Mouse (Mus musculus) MEL (cell line): Measurements from ENCODE around the gene Egf.

Experiments used
- CTCF ChIP-seq, 3 experiments: IDR thresholded peaks in 2 of 3; conservative IDR thresholded peaks in 1 of 3; 2 replicates each; pipeline ENCODE4 v1.5.1; 2011 to 2012; ENCODE audit warnings: low read length in 3 of 3, low read depth in 2 of 3, mild to moderate bottlenecking in 2 of 3, improper control_type of control experiment in 1 of 3, inconsistent platforms in 1 of 3, mixed read lengths in 1 of 3, moderate library complexity in 1 of 3; ENCODE audit not compliant: control insufficient read depth in 1 of 3, insufficient read depth in 1 of 3, poor library complexity in 1 of 3, severe bottlenecking in 1 of 3
- ELF1 ChIP-seq: IDR thresholded peaks from 2 replicates; pipeline ENCODE4 v1.6.1; 2014; ENCODE audit warnings: low read depth, mild to moderate bottlenecking, inconsistent platforms, low read length, improper control_type of control experiment, moderate library complexity
- GABPA ChIP-seq: IDR thresholded peaks from 2 replicates; pipeline ENCODE4 v1.6.1; 2012; ENCODE audit warnings: low read depth, mild to moderate bottlenecking, inconsistent platforms, low read length, improper control_type of control experiment, moderate library complexity
- MXI1 ChIP-seq: IDR thresholded peaks from 2 replicates; pipeline ENCODE4 v1.6.1; 2011; ENCODE audit warnings: mild to moderate bottlenecking, low read depth, low read length, improper control_type of control experiment
- POLR2A ChIP-seq, 2 experiments: IDR thresholded peaks; 2 replicates each; pipeline ENCODE4 v1.6.1; 2011 to 2012; ENCODE audit warnings: low read length in 2 of 2, mild to moderate bottlenecking in 2 of 2, control low read depth in 1 of 2, improper control_type of control experiment in 1 of 2, low read depth in 1 of 2, moderate library complexity in 1 of 2; ENCODE audit not compliant: control insufficient read depth in 1 of 2, insufficient read depth in 1 of 2, poor library complexity in 1 of 2
- SIN3A ChIP-seq: IDR thresholded peaks from 2 replicates; pipeline ENCODE4 v1.6.1; 2012; ENCODE audit warnings: low read length, improper control_type of control experiment, inconsistent platforms
- ZMIZ1 ChIP-seq: IDR thresholded peaks from 2 replicates; pipeline ENCODE4 v1.6.1; 2012; ENCODE audit warnings: low read depth, mild to moderate bottlenecking, inconsistent platforms, low read length, improper control_type of control experiment, moderate library complexity

DNA sequence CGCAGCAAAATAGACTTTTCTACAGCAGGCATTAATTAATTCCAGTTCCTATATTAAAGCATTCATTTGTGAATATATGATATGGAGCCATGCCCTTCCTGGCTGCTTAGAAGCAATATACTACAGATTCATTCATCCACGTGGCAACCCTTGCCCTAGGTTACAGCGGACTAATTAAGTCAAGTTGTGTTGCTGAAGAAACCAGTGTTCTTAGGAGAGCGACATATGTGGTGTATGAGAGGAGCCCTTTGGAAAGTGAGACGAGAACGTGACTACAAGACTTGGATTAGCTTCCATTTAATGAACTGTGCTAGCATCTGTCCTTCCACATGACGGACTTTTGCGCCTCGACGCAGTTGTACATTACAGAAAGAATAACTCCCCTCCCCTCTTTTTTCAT is 107.8 kb downstream of the Egf start:
- TF ChIP-seq ZMIZ1 (no peak), POLR2A (IDR thresholded peaks at IDR 0.05; ENCODE audit: control insufficient read depth in 1 of 2, insufficient read depth in 1 of 2, low read depth in 1 of 2, low read length in 2 of 2, poor library complexity in 1 of 2) (no peak), CTCF (IDR thresholded peaks at IDR 0.05 in 2 of 3, conservative IDR thresholded peaks at IDR 0.05 in 1 of 3; ENCODE audit: control insufficient read depth in 1 of 3, insufficient read depth in 1 of 3, low read depth in 2 of 3, low read length in 3 of 3, poor library complexity in 1 of 3, severe bottlenecking in 1 of 3) (no peak), SIN3A (no peak), GABPA (no peak), MXI1 (no peak), ELF1 (no peak)
